Mouse (Mus musculus) thymus, postnatal 4 days (tissue): ENCODE results near the gene Pim3.
A peak's percentile ranks its signal among the peaks of the same experiment; 100 is the strongest.

Experiments
- DNase-seq: peaks from one replicate; pipeline ENCODE4 v3.0.0; 2021

Gene Pim3

DNA sequence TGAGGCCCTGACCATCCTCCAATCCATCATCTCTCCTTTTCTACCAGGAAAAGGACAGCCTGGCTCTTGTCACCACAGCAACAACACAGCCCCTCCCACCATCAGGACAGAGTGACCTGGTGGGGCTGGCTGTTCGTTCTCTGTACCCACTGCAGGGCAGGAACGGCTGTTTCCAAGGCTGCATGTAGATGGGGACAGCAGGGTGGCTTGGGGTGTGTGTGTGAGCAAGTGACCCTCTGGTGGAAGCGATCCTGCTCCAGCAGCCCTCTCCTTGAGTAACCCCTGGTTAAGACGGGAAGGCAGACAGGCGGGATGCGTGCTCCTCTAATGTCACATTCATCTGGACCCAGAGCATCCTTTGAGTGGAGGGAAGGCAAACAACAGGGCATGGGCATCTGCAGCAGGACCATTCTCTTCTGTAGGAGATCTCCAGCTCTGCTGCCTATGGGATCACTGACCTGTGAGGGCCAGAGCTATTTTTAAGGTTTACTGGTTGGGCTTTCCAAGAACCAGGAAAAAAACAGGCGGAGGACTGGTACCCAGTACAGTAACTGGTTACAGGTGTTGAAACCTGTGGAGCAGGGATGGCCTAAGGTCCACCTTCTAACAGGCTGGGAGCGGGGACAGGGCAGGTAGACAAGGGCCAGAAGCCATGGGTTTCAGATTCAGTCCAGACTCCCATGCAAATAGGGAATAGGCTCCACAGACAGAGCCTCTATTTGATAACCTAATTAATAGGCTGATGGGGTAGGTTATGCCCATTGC is 2.6 kb upstream of the Pim3 start:
- no peak for DNase-seq

DNA sequence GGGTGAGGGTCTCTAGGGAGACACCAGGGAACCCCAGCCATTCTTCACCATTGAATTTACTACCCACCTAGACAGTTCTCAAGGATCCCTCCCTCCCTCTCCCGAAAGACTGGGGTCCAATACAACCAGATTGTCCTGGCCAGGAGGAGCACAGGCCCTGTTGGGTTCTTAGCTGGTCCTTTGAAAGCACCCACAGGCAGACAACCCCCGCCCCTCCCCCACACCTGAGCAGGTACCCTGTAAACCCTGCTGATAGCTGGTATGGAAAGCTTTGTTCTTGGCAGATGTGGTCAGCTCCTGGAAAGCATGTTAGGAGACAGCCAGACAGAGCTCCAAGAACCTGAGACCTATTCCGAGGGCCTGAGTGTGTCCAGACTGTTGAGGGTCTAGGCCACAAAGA is 1.2 kb upstream of the Pim3 start:
- DNase-seq = peak; percentile 54

DNA sequence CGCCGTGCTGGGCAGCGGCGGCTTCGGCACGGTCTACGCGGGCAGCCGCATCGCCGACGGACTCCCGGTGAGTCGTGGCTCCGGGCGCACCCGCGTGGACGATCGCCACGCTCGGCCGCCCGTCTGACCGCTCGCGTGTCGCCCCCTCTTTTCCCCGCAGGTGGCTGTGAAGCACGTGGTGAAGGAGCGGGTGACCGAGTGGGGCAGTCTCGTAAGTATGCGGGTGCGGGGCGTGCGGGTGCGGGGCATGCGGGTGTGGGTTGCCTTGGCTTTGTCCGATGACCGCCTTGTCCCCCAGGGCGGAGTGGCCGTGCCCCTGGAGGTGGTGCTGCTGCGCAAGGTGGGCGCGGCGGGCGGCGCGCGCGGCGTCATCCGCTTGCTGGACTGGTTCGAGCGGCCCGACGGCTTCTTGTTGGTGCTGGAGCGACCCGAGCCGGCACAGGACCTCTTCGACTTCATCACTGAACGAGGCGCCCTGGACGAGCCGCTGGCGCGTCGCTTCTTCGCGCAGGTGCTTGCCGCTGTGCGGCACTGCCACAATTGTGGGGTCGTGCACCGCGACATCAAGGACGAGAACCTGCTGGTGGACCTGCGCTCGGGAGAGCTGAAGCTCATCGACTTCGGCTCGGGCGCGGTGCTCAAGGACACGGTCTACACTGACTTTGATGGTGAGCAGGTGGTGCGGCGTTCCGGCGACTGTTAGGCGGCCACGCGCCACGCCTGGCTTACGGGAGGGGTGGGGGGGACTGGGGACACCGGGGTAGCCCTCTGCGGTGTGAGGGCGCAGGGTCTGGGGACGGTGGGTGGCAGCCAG is 1.1 kb downstream of the Pim3 start:
- DNase-seq = peak; percentile 71

DNA sequence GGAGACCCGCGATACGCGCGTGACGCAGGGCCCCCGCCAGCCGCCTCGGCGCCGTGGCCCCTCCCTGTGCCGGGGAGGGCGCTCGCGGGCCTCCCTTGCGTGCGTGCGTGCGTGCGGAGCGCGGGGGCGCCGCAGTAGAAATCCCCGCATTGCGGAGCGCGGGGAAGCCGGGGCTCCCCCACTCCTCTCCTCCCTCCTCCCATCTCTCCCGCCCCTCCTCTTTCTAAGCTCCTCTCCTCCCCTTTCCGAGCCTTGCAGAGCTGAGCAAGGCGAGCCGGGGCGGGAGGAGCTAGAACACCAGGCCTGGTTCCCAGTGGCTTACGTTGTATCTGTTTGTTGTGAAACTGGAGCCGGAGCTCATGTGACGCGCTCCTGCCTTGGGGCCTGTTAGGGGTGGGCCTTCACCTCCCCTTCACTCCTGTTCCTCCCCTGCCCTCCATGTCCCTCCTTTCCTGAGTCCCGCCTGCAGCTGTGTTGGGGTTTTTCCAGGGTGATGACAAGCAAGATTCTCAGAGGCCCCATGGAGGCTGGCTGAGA is 1.8 kb downstream of the Pim3 start:
- DNase-seq = peak; percentile 80

DNA sequence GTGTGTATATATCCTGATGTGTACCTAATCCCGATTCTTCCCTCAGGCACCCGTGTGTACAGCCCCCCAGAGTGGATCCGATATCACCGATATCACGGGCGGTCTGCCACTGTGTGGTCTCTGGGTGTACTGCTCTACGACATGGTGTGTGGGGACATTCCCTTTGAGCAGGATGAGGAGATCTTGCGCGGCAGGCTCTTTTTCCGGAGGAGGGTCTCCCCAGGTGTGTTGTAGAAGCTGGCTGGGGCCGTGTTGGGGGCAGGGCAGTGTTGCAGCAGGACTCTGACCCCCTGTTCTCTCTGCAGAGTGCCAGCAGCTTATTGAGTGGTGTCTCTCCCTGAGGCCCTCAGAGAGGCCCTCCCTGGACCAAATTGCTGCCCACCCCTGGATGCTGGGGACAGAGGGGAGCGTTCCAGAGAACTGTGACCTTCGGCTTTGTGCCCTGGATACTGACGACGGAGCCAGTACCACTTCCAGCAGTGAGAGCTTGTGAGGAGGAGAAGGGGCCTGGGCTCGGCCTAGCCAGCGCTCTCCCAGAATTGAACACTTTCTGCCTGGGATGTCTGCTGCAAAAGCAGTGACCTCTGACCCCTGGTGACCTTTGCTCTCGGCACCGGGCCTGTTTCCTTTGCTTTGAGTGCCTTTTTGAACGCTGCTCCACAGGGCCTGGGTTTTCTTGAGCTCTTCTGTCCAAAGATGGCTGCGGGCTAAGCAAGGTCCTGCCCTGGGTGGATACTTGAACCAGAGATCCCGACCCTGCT is 2.5 kb downstream of the Pim3 start:
- peak; percentile 28 for DNase-seq

DNA sequence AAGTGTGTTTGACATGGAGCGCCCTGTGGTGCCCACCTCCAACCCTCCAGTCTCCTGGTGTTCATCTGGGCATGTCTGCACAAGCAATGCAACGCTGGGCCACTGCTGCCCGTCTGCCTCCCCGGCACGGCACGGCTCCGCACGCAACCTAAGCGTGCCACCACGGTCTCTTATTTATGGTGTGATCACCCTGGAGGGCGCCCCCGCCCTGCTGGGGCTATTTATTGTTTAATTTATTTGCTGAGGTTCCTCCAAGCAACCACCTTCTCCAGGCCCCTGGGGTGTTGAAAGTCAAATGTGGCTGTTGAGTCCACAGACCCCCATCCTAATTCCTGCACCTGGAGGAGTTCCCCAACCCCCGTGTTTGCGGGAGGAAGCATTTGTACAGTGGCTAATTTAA is 3.1 kb downstream of the Pim3 start:
- DNase-seq = no peak

DNA sequence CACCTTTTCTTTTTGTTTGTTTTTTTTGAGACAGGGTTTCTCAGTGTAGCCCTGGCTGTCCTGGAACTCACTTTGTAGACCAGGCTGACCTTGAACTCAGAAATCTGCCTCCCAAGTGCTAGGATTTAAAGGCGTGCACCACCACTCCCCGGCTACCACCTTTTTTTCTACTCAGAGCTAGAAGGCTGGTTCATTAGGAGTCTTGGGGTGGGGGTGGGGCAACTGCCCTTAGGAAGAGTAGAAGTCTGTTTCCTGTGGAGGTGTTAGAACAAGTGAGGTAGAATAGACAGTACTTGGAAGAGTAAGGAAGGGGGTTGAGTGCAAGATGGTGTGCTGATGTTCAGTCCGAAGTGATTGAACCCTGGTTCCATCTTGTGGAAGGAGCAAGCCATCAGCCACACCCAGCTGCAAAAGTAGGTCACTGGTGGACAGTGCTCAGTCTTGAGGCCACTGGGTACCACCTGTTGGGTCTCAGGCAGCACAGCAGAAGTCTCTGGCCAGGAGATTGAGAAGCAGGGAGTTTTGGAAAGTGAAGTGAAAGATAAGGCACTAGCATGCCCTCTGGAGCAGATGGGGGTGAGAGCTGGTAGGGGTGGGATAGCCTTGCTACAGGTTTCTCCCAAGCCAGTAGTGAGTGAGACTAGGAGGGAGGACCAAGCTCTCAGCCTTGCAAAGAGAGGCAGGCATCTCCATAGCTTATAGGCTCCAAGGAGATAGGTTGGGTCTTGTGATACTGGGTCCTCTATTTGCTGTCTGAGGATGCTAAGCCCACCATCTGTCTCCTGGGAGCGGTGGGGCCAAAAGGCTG is 4.1 kb downstream of the Pim3 start:
- no peak for DNase-seq

DNA sequence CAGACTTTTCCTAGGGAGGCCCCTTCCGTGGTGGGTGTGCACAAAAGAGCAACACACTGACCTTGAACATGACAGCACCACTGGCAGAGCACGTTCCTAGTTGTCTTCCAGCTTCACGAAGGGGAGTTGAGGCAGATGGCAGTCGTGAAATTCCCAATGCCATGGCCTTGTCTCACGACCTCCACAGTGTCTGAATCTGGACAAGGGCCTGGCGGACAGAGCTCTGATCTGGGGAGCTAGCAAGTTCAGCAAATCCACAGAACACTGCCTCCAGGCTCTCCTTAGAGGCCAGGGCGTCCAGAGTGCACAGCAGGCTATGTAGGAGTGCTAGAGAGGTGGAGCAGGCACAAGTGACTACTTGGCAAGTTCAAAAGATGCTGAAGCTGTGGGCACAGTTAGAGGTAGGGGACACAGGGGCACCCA is 5.0 kb downstream of the Pim3 start:
- DNase-seq = no peak

DNA sequence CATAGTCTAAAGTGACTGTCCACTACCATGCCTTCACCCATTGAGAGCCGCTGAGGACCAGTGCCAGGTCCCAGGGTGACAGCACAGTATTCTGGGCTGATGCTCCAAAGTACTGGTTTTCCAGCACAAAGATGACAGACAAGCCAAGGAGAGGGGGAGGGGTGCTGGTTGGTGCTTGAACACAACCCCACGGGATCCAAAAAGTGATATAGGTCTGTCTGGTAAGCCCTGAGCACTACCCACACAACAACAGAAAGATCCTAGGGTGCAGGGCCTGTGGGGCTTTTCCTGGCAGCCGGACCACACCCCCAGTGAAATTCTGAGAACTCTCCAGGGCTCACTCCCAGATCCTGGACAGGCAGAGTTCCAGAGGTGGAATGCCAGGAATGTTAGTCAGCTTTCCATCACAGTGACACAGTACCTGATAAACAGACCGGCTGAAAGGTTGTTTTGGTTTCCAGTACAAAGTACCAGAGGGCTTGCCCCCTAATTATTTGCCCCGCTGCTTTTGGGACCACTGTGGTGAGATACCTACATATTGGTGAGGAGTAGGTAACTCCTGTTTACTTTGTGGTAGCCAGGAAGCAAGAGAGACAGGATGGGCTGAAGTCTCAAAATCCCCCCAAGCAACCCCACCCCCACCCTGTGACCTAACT is 5.5 kb downstream of the Pim3 start:
- no peak for DNase-seq

DNA sequence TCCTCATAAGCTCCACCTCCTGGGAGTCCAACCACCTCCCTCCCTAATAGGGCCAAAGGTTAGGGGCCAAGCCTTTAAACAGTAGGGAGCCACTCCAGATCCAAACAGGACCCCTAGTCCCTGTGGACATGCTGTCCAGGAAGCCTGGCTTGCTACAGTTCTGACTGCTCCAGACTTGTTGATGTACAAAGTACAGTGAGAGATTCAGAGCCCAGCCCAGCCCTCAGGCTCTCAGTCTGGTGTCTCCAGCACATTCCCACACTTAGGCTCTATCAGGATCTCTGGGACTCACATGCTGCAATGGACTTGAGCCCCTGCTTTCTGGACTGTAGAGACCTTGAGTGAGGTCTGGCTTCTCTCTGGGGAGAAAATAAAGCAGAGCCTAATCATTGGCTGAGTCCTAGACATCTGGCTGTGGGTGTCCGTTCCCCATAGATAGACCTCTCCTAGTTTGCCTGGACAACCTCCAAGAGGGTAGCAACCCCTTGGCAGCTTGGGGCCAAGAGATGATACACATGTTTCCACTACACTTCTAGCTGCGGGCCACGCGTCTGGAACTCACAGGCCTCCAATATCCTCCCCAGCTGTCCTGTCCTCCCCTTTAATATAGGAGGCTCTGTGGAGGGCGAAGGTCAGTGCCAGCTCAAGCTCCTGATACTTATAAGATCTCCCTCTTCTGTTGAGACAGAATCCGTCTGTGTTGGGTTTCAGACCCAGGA is 6.2 kb downstream of the Pim3 start:
- no peak for DNase-seq

DNA sequence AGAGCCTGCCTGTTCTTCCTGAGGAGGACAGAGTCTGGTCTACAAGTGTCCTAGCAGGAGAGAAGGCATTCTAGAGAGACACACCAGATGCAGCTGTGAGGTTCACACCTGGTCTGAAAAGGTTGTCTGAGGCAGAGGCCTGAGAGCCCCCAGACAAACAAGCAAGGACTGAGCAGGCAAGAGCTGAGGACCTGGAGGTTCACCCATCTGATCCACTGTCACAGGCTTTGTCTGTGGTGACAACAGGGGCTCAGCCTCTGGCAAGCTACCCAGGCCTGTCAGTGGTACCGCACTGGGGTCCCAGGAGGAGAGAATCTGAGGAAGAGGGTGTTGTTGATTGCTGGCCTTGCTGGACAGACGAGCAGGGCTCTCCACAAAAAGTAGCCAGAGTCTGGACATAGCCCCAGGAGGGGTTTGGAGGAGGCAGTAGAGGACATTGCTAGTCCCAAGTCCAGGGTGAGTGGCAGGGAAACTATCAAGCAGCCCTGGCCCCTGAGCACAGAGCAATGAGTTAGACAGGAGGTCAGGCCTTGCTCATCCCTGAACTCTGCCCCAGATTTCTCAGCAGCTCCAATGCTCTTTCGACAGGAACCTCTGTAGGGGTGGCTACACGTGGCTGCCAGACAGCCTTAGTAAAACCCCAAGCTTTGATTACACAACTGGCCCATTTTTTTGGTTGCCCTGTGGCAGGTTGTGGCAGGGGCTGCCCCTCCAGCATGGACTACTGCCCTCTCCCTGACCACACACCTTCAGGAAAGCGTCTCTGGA is 8.6 kb downstream of the Pim3 start:
- no peak for DNase-seq

DNA sequence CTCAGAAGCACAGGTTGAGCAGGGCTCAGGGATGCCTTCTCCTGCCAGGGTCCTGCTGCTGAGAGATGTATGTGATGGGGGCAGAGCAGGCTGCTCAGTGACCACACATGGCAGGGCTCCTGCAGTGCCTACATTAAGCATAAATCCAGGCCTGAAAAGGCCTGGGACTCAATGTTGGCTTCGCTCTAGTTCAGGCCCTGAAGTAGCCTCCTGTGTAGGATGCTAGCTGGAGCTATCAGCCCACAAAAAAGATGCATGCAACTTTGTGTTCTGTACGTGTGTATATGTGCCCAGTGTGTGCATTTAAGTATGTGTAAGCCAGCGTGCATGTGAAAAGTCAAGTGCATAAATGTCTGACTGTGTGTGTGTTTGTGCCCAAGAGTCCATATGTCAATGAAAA is 12.1 kb downstream of the Pim3 start:
- no peak for DNase-seq

DNA sequence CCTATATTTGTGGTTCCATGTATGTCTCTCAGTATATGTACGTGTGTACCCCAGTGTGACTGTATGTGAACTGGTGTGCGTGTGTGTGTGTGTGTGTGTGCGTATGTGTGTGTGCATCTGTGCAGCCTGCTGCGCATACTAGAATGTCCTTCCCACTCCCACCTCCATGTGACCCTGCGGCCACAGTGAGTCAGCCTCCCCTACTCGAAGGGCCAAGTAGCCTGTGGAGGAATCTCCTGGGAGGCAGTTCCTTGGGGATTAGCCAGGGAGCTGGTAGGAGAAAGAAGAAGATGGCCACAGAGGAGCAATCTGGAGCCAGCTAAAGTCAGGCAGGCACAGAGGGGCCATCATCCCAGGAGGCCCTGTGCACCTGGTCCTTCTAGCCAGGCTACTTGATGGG is 12.5 kb downstream of the Pim3 start:
- no peak for DNase-seq

DNA sequence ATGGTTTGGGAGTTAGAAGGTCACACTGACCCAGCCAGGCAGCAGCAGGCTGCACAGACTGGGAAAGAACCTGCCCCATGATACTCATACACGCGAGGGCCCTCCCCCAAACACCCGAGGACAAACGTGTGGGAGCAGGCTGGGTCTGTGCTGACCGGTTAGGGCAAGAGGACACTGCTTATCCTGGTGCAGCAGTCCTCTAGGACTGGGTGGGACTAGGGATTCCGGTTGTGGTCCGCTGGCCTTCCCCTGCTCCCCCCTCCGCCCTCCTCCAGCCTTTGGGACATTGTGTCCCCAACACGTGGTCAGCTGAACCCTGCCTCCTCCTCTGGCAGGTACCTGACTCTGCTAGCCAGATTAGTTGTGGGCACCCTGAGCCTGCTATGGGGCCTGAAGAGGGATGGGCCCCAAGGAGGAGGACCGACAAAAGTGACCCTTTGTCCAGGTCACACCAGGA is 13.7 kb downstream of the Pim3 start:
- DNase-seq = no peak

DNA sequence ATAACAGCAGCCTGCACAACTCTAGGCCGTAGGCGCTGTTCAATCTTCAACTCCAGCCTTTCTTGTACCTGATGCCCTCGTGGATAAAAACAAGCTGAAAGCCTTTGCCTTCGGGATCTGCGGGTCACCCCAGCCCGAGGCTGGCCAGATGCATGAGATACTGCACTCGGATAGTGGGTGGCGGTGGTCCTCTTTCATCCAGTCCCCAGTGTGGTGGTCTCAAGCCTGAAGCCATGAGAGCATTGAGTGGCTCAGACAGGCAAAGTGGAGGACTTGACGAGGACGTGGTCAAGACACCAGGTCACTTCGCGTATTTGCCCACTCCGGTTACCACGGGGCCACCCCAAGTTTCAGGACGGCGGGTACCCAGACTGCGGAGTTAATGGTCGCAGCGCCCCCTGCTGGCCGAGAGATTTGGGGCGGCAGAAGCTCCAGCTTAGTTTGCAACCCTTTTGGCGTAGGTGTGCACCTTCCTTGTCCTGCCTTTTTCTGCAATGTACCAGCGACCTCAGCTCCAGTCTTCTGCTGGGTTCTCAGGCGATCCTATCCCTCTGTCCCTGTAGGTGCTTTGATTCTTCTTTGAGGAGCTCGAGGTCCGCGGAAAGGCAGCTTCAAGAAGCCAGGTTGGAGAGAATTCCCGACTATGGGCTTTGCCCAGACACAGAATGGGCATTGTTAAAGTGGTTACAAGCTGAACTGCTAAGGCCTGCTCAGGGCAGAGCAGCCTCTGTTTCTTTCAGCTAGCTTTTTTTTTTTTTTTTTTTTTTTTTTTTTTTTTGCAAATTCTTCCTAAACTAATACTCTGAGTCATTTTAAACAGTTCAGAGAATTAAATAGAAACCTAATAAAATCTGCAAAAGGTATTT is 14.4 kb downstream of the Pim3 start:
- DNase-seq = peak; percentile 94

DNA sequence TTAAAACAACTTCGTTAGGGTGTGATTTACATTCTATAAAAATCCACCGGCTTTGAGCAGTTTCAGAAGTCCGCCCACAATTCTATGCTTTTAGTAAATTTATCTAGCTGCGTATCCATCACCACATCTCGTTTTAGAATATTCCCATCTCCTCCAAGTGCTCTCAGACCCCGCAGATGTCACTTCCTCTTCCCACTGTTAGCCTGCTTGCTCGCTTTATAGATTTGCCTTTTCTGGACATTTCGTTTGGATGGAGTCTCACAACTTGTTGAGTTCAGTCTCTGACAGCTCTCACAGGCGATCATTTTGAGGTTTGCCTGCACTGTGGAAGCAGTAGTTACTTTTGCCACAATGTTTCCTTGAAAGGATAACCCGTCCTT is 15.0 kb downstream of the Pim3 start:
- no peak for DNase-seq

DNA sequence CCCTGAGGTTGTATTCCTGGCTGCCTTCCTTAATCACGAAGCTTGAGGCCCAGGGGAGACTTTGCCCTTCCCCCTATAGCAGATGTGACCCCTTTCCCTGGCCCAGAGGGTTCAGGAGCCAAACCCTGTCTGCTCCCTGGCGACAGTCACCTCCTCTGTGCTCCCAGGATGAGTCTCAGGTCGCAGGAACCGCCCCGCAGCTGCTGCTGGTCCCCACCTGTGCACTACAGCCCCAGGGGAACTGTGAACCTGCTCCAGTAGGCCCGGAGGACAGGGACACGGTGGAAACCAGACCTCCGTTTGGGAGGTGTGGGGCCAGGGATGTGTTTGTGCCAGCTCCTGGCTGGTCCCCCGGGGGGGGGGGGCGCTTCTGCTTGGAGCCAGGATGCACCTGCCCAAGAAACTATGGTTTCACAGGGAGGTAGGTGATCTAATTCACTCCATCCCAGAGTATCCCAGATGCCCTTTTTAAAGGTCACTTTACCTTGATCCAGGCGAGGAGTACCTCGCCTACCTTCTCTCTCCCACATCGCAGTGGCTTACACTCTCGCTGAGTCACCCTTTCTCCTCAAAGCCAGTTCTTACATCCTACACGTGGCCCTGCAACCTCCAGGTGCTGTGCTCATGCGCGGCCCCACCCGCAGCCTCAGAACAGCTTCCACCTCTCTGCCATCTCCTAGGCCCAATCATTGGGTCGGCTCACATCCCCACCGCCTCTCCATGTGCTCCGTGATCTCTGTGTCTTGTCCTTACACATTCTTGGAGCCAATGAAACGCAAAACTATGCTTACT is 19.5 kb downstream of the Pim3 start:
- no peak for DNase-seq

DNA sequence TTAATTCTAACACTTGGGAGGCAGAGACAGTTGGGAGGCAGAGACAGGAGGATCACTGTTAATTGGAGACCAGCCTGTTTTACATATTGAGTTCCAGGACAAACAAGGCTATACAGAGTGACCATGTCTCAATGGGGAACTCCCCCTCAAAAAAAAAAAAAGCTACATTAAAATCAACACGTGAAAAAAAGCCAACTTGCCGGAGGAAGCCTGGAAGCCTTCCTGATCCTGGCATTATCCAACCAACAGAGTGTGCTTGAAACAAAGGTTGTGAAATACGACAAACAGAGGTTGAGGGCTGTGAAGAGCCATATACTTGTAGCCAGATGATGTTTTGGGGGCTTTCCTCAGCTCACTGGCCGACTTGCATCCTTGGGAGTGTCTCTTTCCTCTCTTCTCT is 20.9 kb downstream of the Pim3 start:
- no peak for DNase-seq

DNA sequence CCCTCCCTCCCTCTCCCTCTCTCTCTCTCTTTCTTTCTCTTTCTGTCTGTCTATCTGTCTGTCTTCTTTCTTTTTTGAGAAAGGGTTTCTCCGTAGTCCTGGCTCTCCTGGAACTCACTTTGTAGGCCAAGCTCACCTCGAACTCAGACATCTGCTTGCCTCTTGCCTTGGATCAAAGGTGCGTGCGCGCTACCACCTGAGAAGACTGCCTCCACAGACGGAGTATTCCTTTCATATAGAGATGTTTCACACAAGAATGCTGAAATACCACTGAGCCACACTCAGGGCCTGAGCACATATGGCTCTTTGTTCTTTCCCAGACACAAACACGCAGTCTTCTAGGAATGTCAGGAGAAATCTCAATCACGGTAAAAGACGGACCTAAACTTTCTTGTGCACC is 21.4 kb downstream of the Pim3 start:
- no peak for DNase-seq
